Mouse (Mus musculus): ENCODE data around the gene Mapk9. TPM values are rescaled to one million over a fixed set of nuclear protein-coding genes. Genes with fewer than 3 reads are reported as not detected.
A peak's percentile ranks its signal among the peaks of the same experiment; 100 is the strongest.

The Mapk9 gene
- total RNA-seq, 2 experiments from 2014 or later: 151 to 155 TPM

DNA sequence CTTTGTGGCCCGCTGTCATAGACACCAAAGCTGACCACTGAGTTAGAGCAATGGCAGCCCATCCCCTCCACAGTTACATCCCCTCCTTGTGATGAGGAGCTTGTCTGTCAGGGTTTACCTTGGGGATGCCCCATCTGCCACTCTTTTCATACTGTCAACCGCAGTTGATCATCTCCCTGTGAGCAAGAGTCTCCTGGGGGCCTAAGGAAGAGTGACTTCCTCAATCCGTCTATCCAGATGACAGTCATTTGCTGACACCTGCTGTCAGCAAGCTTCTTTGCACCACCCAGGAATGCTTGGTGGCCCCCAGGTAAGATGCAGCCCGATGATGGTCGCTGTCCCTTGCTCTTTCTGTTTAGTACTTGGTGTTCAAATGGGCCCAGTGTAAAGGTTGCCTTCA, 41.9 kb downstream of the Mapk9 start:
- no peak for DNase-seq (ENCODE audit: low spot score in 2 of 2)

DNA sequence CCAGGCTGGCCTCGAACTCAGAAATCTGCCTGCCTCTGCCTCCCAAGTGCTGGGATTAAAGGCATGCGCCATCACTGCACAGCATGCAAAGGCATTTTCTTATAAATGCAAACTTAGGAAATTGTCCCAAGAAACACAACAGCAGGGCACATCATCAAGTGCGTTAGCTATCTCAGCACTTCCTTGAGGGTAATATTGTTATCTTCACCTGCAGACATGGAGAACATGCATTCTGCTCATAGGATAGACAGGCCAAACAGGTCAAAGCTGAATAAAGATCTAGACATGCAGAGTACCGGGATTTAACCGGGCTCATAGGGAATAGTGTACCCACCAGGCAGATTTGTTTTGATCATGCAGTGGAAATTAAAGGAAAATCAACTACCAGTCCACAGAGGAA, 45.4 kb downstream of the Mapk9 start:
- DNase-seq (ENCODE audit: low spot score in 2 of 2): no peak

DNA sequence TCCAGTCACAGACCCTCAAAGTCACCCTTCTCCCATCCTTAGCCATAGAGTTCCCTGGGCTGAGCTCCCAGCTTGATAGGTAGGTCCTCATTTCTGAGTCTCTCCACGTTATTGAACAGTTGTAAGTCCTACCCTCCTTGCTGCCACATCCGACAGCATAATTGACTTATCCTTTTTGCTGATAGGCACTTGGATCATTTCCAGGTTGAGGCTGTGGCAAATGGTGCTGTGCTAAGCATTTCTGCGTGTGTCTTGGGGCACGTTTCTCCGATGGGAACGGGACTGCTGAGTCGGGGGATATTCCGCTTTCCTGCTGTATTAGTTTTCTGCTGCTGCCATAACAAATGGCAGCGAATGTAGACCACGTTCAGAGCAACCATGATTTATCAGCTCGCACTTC, 47.3 kb downstream of the Mapk9 start:
- no peak for DNase-seq (ENCODE audit: low spot score in 2 of 2)

DNA sequence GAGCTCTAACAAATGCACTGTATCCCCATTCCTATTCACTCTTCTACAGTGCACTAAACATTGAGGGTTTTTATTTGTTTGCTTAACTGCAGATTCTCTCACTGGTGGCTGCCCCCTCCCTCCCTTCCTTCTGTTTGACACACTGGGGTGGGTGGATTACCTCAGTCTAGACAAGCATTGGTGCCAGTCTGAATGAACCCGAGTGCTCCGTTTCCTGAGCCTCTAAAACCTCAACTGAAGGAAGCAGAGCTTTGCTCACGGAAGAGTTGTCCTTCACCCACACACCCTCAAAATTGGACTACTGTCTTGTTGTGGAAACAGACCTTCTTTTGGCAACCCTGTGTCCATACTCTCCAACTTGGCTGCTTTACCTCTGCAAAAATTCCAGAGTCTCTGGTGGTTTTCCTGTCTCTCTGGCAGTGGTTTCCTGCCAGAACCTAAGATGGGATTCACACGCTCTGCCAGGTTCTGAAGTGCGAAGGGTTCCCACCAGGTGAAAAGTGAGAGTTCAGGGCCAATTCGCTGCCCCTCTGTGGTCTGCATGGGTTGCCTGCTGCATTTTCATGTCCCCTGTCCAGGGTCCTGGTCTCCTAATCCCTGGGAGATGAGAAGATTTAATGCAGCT, 49.5 kb downstream of the Mapk9 start:
- DNase-seq (ENCODE audit: low spot score in 2 of 2): no peak

GRCm38 (mm10) chr11:49900043-49900442, 53.5 kb downstream of the Mapk9 start:
- no peak for DNase-seq (ENCODE audit: low spot score in 2 of 2)

GRCm38 (mm10) chr11:49900962-49901658, 54.6 kb downstream of the Mapk9 start:
- no peak for DNase-seq (ENCODE audit: low spot score in 2 of 2)

DNA sequence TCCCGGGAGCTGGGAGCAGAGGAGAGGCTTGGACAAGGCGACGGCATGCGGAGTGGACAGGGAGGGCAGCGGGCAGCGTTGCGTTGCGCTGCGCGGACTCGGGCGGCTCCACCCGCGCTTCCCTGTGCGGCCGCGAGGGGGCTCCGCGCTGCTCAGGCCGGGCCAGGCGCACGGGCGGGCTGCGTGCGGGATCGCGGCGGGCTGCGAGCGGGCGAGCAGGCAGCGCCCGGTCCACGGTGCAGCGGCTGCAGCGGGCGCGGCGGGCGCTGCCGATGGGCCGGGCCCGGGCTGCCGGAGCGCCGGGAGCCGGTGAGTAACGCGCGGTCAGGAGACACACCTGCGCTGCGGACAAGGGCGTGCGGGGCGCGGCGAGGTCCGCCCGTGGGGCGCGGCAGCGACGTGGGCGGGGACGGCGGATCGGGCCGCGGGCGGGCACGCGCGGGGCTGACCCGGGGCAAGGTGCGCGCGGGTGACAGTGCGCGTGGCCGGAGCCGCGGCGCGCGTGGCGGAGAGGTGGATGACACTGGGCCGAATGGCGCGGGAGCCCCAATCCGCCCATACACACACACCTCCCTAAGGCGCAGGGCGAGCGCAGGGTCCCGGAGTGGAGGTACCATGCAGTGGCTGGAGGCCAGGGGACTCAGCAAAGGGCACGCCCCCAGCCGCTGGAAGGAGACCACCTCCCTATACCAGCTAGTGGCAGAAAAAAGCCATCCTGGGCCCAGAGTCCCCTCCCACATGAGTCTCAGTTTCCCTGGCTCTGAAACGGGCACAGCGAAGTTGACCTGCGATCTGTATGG, 55.3 kb downstream of the Mapk9 start, which contains the start of gene Rasgef1c:
Gene Rasgef1c, plus strand, starts transcription at position 177 of the 800 bp plus-strand sequence.
- DNase-seq (ENCODE audit: low spot score in 2 of 2): peak; percentile 39 to 68

- DNase-seq (ENCODE audit: low spot score in 2 of 2): peak in 1 of 2 experiments; percentile 76
Measured at GRCm38 (mm10) chr11:49903333-49903732, 56.8 kb downstream of the Mapk9 start.

GRCm38 (mm10) chr11:49918521-49919180, 72.1 kb downstream of the Mapk9 start:
- no peak for DNase-seq (ENCODE audit: low spot score in 2 of 2)

DNA sequence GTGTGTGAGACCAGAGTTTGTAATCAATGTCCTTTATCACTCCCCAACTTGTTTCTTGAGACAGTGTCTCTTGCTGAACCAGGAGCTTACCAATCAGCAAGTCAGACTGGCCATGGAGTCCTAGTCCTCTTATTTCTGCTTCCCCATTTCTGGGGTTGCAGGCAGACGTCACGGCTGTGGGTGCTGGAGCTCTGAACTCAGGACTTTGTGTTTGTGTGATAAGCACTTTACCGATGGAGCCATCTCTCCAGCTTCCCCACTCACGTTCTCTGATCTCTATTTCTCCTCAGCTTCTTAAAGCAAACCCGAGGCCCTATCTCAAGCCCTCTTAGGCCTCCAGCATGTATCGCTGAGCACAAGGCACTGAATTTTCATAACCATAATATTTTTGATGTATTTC, 72.8 kb downstream of the Mapk9 start:
- DNase-seq (ENCODE audit: low spot score in 2 of 2): no peak

- no peak for DNase-seq (ENCODE audit: low spot score in 2 of 2)
Measured at GRCm38 (mm10) chr11:49923539-49923938, 77.0 kb downstream of the Mapk9 start.

GRCm38 (mm10) chr11:49926183-49926582, 79.6 kb downstream of the Mapk9 start:
- no peak for DNase-seq (ENCODE audit: low spot score in 2 of 2)

- DNase-seq (ENCODE audit: low spot score in 2 of 2): no peak
Measured at GRCm38 (mm10) chr11:49927169-49927568, 80.6 kb downstream of the Mapk9 start.

GRCm38 (mm10) chr11:49927670-49928069, 81.1 kb downstream of the Mapk9 start:
- DNase-seq (ENCODE audit: low spot score in 2 of 2): no peak

DNA sequence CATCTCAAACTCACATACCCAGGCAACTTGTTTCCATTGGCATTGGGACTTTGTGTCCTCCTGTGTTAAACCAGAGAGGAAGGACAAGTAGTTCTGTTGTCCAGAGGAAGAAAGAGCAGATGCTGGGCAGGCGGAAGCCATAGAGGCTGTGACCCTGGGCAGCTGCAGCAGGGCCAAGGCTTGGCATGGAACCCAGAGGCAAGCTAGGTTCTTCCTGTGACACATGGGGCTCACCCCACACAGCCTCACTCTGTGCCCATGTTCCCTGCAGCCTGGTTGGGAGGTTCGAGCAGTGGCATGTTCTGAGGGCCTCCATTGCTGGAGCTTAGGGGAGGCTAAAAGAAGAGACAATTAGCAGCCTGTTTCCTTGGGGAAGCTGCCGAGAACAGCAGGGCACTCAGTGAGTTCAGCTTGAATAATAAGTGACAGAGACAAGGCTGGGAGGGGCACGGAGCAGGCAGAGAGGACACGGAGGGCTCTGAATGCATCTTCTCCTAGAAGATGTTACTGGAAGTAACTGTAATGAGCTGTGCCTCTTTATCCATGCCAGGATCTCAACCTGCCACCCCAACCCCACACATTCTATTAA, 84.6 kb downstream of the Mapk9 start:
- no peak for DNase-seq (ENCODE audit: low spot score in 2 of 2)

DNA sequence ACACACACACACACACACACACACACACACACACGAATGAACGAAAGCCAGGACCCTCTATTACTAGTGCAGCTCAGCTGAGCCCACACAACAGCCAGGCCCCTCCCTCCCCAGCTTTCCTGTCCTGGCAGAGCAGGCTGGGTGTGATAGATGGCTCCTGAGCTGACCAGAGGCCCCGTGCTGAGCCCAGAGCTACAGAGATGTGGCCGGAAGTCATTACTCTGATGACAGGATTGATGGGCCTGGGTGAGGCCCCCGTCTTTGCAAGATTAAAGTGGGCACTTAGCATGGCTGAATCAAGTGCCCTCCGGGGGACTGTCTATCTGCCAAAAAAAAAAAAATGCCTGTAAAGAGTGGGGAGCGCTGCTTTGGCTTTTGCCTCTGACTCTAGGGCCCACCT, 85.3 kb downstream of the Mapk9 start:
- DNase-seq (ENCODE audit: low spot score in 2 of 2): no peak

DNA sequence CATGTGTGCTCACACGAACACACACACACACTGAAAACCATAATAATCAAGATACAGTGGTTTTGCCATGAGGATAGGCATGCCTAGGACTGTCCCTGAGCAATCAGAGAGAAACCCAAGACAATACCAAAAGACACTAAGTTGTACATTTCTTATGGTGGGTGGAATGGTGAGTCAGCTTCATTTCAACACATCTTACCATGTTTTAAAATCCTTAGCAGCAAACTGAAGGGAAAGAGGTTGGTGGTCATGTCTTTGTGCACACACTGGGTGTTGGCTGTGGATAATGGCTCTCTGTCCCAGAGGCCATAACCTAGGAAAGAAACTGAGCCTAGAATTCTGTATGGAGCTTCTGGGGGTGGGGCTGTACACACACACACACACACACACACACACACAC, 87.3 kb downstream of the Mapk9 start:
- no peak for DNase-seq (ENCODE audit: low spot score in 2 of 2)

- peak in 1 of 2 experiments; percentile 42 for DNase-seq (ENCODE audit: low spot score in 2 of 2)
Measured at GRCm38 (mm10) chr11:49934322-49934721, 87.8 kb downstream of the Mapk9 start.
